Mouse (Mus musculus) left cerebral cortex, postnatal 36 days (tissue): ENCODE results near the gene Kcnj16. TPM values are rescaled to one million over a fixed set of nuclear protein-coding genes. Genes with fewer than 3 reads are reported as not detected.

Experiments
- DNase-seq, 2 experiments: peaks; one replicate each; pipeline ENCODE4 v3.0.0; 2021 to 2022; ENCODE audit warnings: low spot score in 2 of 2, mixed read lengths in 1 of 2
- intact Hi-C: fragments of 180-260 bp; cut with DNase I; formaldehyde crosslinking; loops from one replicate; pipeline ENCODE4 v1.15.1; 2025
- total RNA-seq, 2 experiments: library from RNA; stranded (reverse); gene quantifications; 2 replicates each; pipeline ENCODE4 v1.2.3; 2021

Kcnj16 gene
- total RNA-seq, result 10 to 100 TPM; 23.0 to 25.8 TPM

- no peak for DNase-seq
- intact Hi-C loops, result no loop called here
Observed at GRCm38 (mm10) chr11:110967762-110968135, at the start of gene Kcnj16. TSS of gene Kcnj16 (plus strand) at chr11:110968033.

DNA sequence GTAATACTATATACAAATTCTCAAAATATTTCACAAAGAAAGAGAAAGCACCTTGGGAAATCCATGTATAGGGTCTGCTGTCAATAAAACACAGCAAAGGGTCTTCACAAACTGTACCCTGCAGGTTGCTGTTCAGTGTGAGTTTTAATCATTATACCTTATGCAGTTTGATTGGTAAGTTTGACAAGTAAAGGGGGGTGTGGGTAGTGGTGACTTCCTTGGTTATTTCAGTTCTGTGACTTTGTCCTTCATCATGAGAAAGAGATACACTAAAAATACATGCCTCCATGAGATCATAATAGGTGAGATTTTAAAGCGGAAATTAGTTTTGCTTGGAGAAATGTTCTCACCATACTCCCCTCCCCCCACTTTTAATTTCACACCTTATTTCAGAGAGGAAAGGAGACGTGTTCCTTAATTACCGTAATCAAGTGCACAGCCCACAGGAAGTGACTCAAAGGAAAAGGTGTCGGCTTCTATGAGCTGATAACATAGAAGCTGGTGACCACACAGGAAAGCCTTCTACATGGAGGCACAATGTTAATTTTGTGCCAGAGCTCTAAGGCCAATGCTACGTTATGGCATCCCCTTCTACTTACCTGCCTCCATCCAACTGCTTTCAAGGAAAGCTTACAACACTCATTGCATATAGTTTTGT, 48.9 kb upstream of the Kcnj16 start:
- intact Hi-C loops, result no loop called here
- DNase-seq, result no peak

- intact Hi-C loops, result no loop called here
- DNase-seq, result no peak
Observed at GRCm38 (mm10) chr11:110935699-110936098, 32.1 kb upstream of the Kcnj16 start.

- DNase-seq, result no peak
- intact Hi-C loops, result no loop called here
Observed at GRCm38 (mm10) chr11:110942280-110942679, 25.6 kb upstream of the Kcnj16 start.

GRCm38 (mm10) chr11:110942695-110943135, 25.1 kb upstream of the Kcnj16 start:
- no peak for DNase-seq

DNA sequence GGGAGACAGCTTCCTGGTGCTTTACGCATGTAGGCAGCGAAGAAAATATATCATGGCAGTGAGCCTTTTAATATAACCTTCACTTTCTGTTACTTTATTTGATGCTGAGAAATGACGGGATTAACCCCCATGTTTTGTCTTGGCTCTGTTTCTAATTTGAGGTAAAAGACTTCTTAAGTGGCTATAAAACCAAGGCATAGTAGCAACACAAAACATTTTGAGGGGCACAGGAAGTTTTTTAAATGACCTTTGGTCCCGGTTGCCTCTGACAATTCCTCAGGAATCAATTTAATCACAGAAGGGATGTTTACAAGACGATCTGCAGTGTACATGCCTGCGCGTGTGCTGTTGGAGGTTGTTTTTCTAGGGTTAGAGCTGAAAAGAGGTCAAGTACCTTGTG, 11.2 kb upstream of the Kcnj16 start:
- intact Hi-C loops, result no loop called here
- no peak for DNase-seq

More at GRCm38 (mm10) chr11:110942695-110943135, 25.1 kb upstream of the Kcnj16 start:
- intact Hi-C loops, result no loop called here

DNA sequence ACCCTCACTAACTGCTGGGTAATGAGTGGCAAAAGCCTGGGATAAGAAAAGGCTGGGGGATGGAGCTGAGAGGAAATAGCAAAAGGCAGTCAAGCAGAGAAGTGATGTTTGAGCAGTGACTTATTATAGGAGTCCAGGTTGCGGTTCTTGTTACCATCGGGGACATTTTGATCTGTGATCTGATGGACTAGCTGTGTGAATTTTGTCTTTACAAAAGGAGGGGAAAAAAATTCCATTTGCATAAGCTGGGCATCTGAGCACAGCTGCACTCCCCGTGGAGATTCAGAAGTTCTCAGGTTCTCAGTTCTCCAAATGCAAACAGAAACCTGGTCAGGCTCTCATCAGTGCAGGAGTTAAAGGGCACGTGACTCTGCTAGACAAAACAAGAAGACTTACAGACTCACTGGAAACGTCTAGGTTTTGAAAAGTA, 6.2 kb upstream of the Kcnj16 start:
- DNase-seq, result no peak
- intact Hi-C loops, result no loop called here

GRCm38 (mm10) chr11:110967019-110967761, 643 bp upstream of the Kcnj16 start:
- intact Hi-C loops, result no loop called here
- DNase-seq, result no peak

- DNase-seq, result no peak
- intact Hi-C loops, result no loop called here
Observed at GRCm38 (mm10) chr11:110968901-110969300, 1.1 kb downstream of the Kcnj16 start.

- DNase-seq, result no peak
- intact Hi-C loops, result no loop called here
Observed at GRCm38 (mm10) chr11:110985508-110985907, 17.7 kb downstream of the Kcnj16 start.

GRCm38 (mm10) chr11:110985949-110986348, 18.1 kb downstream of the Kcnj16 start:
- DNase-seq, result no peak
- intact Hi-C loops, result no loop called here

DNA sequence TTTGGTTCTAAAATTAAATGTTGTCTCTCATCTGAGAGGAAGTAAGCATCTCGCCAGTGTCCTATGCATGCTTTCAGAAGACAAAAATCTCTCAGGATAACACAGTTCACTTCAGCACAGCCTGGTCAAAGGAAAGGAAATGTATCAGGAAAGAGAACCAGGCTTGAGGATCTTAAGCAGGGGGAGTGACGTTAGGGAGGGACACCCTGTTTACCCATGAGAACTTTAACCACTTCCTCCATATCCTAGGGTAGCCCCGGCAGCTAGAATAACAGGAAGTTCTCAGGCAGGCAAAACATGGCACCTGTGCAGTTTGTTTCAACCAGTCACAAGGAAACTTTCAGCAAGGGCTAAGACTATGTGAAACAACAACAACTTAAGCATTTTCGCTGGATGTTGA, 25.8 kb downstream of the Kcnj16 start:
- intact Hi-C loops, result loop anchor here (2.0 kb wide), 1 partner anchor 51 kb away; no protein-coding TSS in a partner anchor

DNA sequence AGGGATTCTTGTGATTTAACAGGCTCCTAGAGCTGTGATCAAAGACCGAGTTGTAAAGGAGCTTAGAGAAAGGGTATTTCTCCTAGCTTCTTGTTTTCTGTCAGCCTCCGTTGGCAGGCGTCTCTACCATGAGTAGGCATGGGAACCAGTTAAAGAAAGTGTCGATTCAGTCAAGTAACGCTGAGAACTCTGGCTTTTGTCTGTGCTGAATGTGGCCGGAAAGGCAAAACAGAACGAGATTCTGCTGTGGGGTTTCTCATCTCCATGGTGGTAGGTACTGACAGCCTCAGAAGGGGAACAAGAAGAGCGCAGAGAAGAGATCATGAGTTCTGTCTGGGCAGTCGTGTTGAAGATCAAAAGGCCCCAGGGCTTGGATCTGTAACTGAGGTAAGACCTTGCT, 29.4 kb downstream of the Kcnj16 start:
- DNase-seq, result peak in 1 of 2 experiments; percentile 10
- intact Hi-C loops, result no loop called here

More for the DNA sequence above, 25.8 kb downstream of the Kcnj16 start:
- DNase-seq, result no peak

DNA sequence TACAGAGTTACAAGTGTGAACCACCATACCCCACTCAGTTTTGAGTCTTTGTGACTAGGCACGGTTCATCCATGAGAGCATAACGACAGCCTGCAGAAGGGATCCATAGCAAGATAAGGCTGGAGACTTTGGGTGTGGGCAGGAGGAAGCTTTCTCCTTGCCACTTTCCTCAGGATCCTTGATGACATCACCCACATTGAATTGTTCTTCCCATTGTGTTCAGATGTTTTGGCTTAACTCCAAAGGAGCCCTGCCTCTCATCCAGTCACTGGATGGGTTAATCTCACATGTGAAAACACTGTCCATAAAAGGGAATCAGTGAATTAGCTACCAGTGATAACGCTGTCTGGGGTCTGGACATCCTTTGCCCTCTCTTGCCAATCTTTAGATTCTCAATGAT, 37.3 kb downstream of the Kcnj16 start:
- intact Hi-C loops, result no loop called here
- DNase-seq, result no peak

- DNase-seq, result no peak
- intact Hi-C loops, result no loop called here
Observed at GRCm38 (mm10) chr11:111009471-111009870, 41.6 kb downstream of the Kcnj16 start.

- intact Hi-C loops, result no loop called here
- DNase-seq, result no peak
Observed at GRCm38 (mm10) chr11:111016206-111016605, 48.4 kb downstream of the Kcnj16 start.

GRCm38 (mm10) chr11:111020211-111020610, 52.4 kb downstream of the Kcnj16 start:
- DNase-seq, result no peak
- intact Hi-C loops, result no loop called here

GRCm38 (mm10) chr11:111022681-111023281, 54.9 kb downstream of the Kcnj16 start:
- no peak for DNase-seq
- intact Hi-C loops, result no loop called here

DNA sequence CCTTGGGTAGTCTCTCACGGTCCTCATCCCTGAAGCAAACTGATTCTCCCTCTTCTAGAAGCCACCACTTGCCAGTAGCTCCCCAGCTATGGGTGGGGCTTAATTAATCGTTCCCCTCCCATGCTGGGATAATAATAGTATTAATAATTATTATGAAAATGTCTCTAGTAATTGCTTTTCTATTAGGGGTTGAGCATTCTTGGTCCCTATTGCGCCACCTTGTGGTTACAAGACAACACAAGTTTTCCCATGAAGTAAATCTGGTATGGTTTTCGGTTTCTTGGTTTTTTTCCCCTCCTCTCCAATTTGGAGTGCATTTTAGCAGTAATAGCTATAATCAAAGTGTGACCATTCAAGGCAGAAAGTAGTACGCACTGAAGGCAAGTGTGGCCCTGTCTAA, 74.3 kb downstream of the Kcnj16 start:
- intact Hi-C loops, result loop anchor here (5.0 kb wide), 1 partner anchor 470 kb away; no protein-coding TSS in a partner anchor
- DNase-seq, result peak in 1 of 2 experiments; percentile 21

DNA sequence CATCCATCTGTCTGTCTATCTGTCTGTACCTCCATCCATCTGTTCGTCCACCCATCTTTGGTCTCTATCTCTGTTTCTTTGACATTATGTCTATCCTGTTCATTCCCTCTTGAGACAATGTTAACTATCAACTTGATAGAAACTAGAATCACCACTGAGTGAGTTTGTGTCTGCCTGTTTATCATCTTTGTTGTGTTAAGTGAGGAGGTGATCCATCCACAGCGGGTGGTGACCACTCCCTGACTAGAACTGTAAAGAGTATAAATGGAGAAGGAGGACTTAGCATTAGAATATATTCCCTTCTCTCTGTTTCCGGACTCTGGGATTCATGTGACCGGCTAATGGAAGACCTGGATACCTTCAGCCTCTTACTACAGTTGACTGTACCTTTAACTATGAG, 75.5 kb downstream of the Kcnj16 start:
- DNase-seq, result no peak
- intact Hi-C loops, result loop anchor here (5.0 kb wide), 1 partner anchor 471 kb away; no protein-coding TSS in a partner anchor

- intact Hi-C loops, result no loop called here
- no peak for DNase-seq
Observed at GRCm38 (mm10) chr11:111054252-111054651, 86.4 kb downstream of the Kcnj16 start.
